Mouse (Mus musculus) cortical plate, adult 2 months (tissue): ENCODE data around the gene Uvrag.

Experiments
- CTCF ChIP-seq: fragments of 200-500 bp; IDR thresholded peaks from 2 replicates; pipeline ENCODE4 v1.5.1; 2011; ENCODE audit warnings: mild to moderate bottlenecking, control low read depth, low read length; ENCODE audit not compliant: insufficient read depth; ENCODE audit errors: extremely low read depth
- POLR2A ChIP-seq: fragments of 200-500 bp; IDR thresholded peaks from 2 replicates; pipeline ENCODE4 v1.6.1; 2011; ENCODE audit warnings: mild to moderate bottlenecking, low read length, control low read depth; ENCODE audit not compliant: insufficient read depth; ENCODE audit errors: extremely low read depth

DNA sequence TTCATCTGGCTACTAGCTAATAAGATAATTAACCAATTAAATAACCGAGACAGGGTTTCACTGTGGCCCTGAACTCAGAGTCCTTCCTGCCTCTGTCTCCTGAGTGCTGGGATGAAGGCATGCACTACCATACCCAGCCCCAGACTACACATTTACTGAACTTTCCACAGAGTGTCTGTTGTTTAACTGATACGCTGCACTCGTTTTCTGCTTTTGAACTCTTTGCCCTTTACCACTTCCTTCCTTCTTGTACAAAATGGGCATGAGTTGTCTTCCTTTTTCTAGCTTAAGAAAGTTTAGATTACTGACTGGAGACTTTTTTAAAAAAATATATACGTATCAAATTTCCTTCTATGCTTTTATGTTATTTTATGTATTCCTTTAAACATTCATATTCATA is 147.5 kb downstream of the Uvrag start:
- TF ChIP-seq POLR2A = no peak
- no peak for TF ChIP-seq CTCF
